Mouse (Mus musculus) myocyte (in vitro differentiated cells): ENCODE measurements around the gene Zc3hc1. TPM values are rescaled to one million over a fixed set of nuclear protein-coding genes. Genes with fewer than 3 reads are reported as not detected.
A peak's percentile ranks its signal among the peaks of the same experiment; 100 is the strongest.

Experiments
- H3K27me3 ChIP-seq: one replicate; pipeline ENCODE4 v1.6.1; 2011; ENCODE audit not compliant: control insufficient read depth, insufficient read depth, insufficient read length
- H3K36me3 ChIP-seq: one replicate; pipeline ENCODE4 v1.6.1; 2011; ENCODE audit not compliant: control insufficient read depth, insufficient read depth
- H3K4me2 ChIP-seq: one replicate; pipeline ENCODE4 v1.6.1; 2011; ENCODE audit warnings: low read depth, control low read depth
- H3K4me3 ChIP-seq: one replicate; pipeline ENCODE4 v1.5.1; 2011; ENCODE audit warnings: mild to moderate bottlenecking, control low read depth, moderate library complexity
- H3K79me2 ChIP-seq: one replicate; pipeline ENCODE4 v1.6.1; 2011; ENCODE audit not compliant: control insufficient read depth, insufficient read depth
- H3ac ChIP-seq: one replicate; pipeline ENCODE4 v1.6.1; 2011; ENCODE audit not compliant: control insufficient read depth, insufficient read length
- CEBPB ChIP-seq: IDR thresholded peaks from 2 replicates; pipeline ENCODE4 v1.6.1; 2011; ENCODE audit warnings: mild to moderate bottlenecking, moderate library complexity; ENCODE audit not compliant: poor library complexity, insufficient read depth, severe bottlenecking
- E2F4 ChIP-seq: IDR thresholded peaks from one replicate; pipeline ENCODE4 v1.6.1; 2011; ENCODE audit warnings: mild to moderate bottlenecking, control low read depth, moderate library complexity; ENCODE audit not compliant: insufficient read depth
- MAX ChIP-seq: IDR thresholded peaks from one replicate; pipeline ENCODE4 v1.6.1; 2011; ENCODE audit warnings: low read depth, mild to moderate bottlenecking, control low read depth
- MYOD1 ChIP-seq, 3 experiments: IDR thresholded peaks; one replicate each; pipeline ENCODE4 v1.6.1; 2011; ENCODE audit warnings: control low read depth in 2 of 3, low read depth in 2 of 3, mild to moderate bottlenecking in 2 of 3, moderate library complexity in 1 of 3; ENCODE audit not compliant: insufficient read length in 2 of 3, control insufficient read depth in 1 of 3
- MYOG ChIP-seq, 3 experiments: IDR thresholded peaks; one replicate each; pipeline ENCODE4 v1.6.1; 2011; ENCODE audit warnings: control low read depth in 2 of 3, low read depth in 2 of 3, mild to moderate bottlenecking in 2 of 3; ENCODE audit not compliant: insufficient read length in 2 of 3, control insufficient read depth in 1 of 3, insufficient read depth in 1 of 3
- POLR2A ChIP-seq: IDR thresholded peaks from one replicate; pipeline ENCODE4 v1.6.1; 2011; ENCODE audit warnings: low read depth, mild to moderate bottlenecking, control low read depth, moderate library complexity; ENCODE audit not compliant: insufficient read length
- POLR2AphosphoS2 ChIP-seq: IDR thresholded peaks from one replicate; pipeline ENCODE4 v1.6.1; 2011; ENCODE audit warnings: low read depth, control low read depth; ENCODE audit not compliant: insufficient read length
- REST ChIP-seq: IDR thresholded peaks from one replicate; pipeline ENCODE4 v1.6.1; 2011; ENCODE audit warnings: mild to moderate bottlenecking, control low read depth, moderate library complexity; ENCODE audit not compliant: insufficient read depth, insufficient read length
- SRF ChIP-seq: IDR thresholded peaks from one replicate; pipeline ENCODE4 v1.6.1; 2011; ENCODE audit warnings: low read depth; ENCODE audit not compliant: control insufficient read depth, insufficient read length
- TCF12 ChIP-seq: IDR thresholded peaks from one replicate; pipeline ENCODE4 v1.6.1; 2011; ENCODE audit warnings: mild to moderate bottlenecking, control low read depth; ENCODE audit not compliant: poor library complexity, insufficient read depth, severe bottlenecking
- TCF3 ChIP-seq: IDR thresholded peaks from one replicate; pipeline ENCODE4 v1.6.1; 2011; ENCODE audit warnings: low read depth, control low read depth; ENCODE audit not compliant: insufficient read length
- USF1 ChIP-seq: IDR thresholded peaks from one replicate; pipeline ENCODE4 v1.6.1; 2011; ENCODE audit warnings: low read depth, mild to moderate bottlenecking, control low read depth, moderate library complexity
- polyA plus RNA-seq: library from polyadenylated mRNA; unstranded; fragments of >200 nt; fragmentation: generic; extraction: Trizol; gene quantifications from one replicate; pipeline ENCODE4 v1.2.1, GENCODE M21; 2012; ENCODE audit warnings: missing spikeins

The Zc3hc1 gene
- polyA plus RNA-seq, 1 experiment: 35.2 TPM

GRCm38 (mm10) chr6:30404671-30405070, 13.8 kb upstream of the Zc3hc1 start:
- Histone ChIP-seq H3ac (no peak overlapping the region), H3K4me3 (no peak overlapping the region), H3K36me3 (no peaks in the 10 kb centered on the region), H3K27me3 (no peaks in the 10 kb centered on the region), H3K79me2 (peaks cover 73% of the 10 kb centered on the region), H3K4me2 (no peak overlapping the region)
- TF ChIP-seq REST (no peak), POLR2AphosphoS2 (no peak), MYOD1 (IDR thresholded peaks at IDR 0.05; ENCODE audit: control insufficient read depth in 1 of 3, insufficient read length in 2 of 3, low read depth in 2 of 3) (no peak), SRF (no peak), MYOG (IDR thresholded peaks at IDR 0.05; ENCODE audit: control insufficient read depth in 1 of 3, insufficient read depth in 1 of 3, insufficient read length in 2 of 3, low read depth in 2 of 3) (no peak), POLR2A (no peak), TCF3 (no peak), CEBPB (no peak), E2F4 (no peak), USF1 (no peak), MAX (no peak), TCF12 (no peak)

GRCm38 (mm10) chr6:30403465-30403864, 12.6 kb upstream of the Zc3hc1 start:
- TF ChIP-seq POLR2A (no peak), SRF (no peak), MYOD1 (IDR thresholded peaks at IDR 0.05; ENCODE audit: control insufficient read depth in 1 of 3, insufficient read length in 2 of 3, low read depth in 2 of 3) (no peak), MYOG (IDR thresholded peaks at IDR 0.05; ENCODE audit: control insufficient read depth in 1 of 3, insufficient read depth in 1 of 3, insufficient read length in 2 of 3, low read depth in 2 of 3) (no peak), MAX (no peak), REST (no peak), TCF3 (no peak), E2F4 (no peak), POLR2AphosphoS2 (no peak), TCF12 (no peak), USF1 (no peak), CEBPB (no peak)
- Histone ChIP-seq H3ac (no peak overlapping the region), H3K36me3 (no peaks in the 10 kb centered on the region), H3K27me3 (no peaks in the 10 kb centered on the region), H3K4me2 (peak overlapping the region; percentile 74), H3K4me3 (peak overlapping the region; percentile 55), H3K79me2 (peaks cover 63% of the 10 kb centered on the region)

- no peaks in the 10 kb centered on the region for H3K36me3 ChIP-seq
- H3K27me3 ChIP-seq: no peaks in the 10 kb centered on the region
- H3K4me3 ChIP-seq: peak overlapping the region; percentile 55
- TF ChIP-seq MYOD1 (IDR thresholded peaks at IDR 0.05; ENCODE audit: control insufficient read depth in 1 of 3, insufficient read length in 2 of 3, low read depth in 2 of 3): no peak
- no peak for TF ChIP-seq POLR2A
- TF ChIP-seq CEBPB: no peak
- no peak for TF ChIP-seq E2F4
- TF ChIP-seq SRF: no peak
- TF ChIP-seq MAX: no peak
- no peak for TF ChIP-seq REST
- TF ChIP-seq USF1: no peak
- no peak for TF ChIP-seq TCF12
- TF ChIP-seq MYOG (IDR thresholded peaks at IDR 0.05; ENCODE audit: control insufficient read depth in 1 of 3, insufficient read depth in 1 of 3, insufficient read length in 2 of 3, low read depth in 2 of 3): no peak
- TF ChIP-seq TCF3: no peak
- no peak for TF ChIP-seq POLR2AphosphoS2
- peak overlapping the region; percentile 74 for H3K4me2 ChIP-seq
- peaks cover 50% of the 10 kb centered on the region for H3K79me2 ChIP-seq
- peak overlapping the region; percentile 24 for H3ac ChIP-seq
Observed at GRCm38 (mm10) chr6:30402091-30402491, 11.3 kb upstream of the Zc3hc1 start.

GRCm38 (mm10) chr6:30401308-30402015, 10.6 kb upstream of the Zc3hc1 start, which contains the start of gene Klhdc10:
Klhdc10 (plus strand) TSS chr6:30401868.
- no peaks in the 10 kb centered on the region for H3K36me3 ChIP-seq

More at GRCm38 (mm10) chr6:30401308-30402015, 10.6 kb upstream of the Zc3hc1 start, which contains the start of gene Klhdc10:
- no peaks in the 10 kb centered on the region for H3K27me3 ChIP-seq
- H3K79me2 ChIP-seq: peaks cover 43% of the 10 kb centered on the region
- H3ac ChIP-seq: peak within 1 kb of the TSS; percentile 24
- peak within 1 kb of the TSS; percentile 94 for H3K4me2 ChIP-seq
- TF ChIP-seq CEBPB (peak; percentile 35; the same call in 1 of the 2 replicates), POLR2A (peak; percentile 62), POLR2AphosphoS2 (peak; percentile 84), SRF (peak; percentile 82), TCF12 (no peak), USF1 (no peak)
- H3K4me3 ChIP-seq: peak within 1 kb of the TSS; percentile 55
